Mouse (Mus musculus): Measurements from ENCODE around the gene Rnps1.
A peak's percentile ranks its signal among the peaks of the same experiment; 100 is the strongest.

Rnps1 gene

DNA sequence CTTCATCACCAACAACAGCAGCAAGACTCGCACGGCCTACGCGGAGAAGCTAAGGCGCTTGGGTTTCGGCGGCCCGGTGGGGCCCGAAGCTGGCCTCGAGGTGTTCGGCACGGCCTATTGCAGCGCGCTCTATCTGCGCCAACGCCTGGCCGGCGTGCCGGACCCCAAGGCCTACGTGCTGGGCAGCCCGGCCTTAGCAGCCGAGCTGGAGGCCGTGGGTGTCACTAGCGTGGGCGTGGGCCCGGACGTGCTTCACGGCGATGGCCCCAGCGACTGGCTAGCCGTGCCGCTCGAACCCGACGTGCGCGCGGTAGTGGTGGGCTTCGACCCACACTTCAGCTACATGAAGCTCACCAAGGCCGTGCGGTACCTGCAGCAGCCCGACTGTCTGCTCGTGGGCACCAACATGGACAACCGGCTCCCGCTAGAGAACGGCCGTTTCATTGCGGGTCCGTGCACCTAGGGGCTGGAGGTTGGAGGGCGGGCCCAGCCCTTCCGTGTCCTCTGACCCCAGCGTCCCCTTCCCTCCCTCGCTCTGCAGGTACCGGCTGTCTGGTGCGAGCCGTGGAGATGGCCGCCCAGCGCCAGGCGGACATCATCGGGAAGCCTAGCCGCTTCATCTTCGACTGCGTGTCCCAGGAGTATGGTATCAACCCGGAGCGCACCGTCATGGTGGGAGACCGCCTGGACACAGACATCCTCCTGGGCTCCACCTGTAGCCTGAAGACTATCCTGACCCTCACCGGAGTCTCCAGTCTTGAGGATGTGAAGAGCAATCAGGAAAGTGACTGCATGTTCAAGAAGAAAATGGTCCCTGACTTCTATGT, 56.5 kb downstream of the Rnps1 start:
- DNase-seq = peak; percentile 34

DNA sequence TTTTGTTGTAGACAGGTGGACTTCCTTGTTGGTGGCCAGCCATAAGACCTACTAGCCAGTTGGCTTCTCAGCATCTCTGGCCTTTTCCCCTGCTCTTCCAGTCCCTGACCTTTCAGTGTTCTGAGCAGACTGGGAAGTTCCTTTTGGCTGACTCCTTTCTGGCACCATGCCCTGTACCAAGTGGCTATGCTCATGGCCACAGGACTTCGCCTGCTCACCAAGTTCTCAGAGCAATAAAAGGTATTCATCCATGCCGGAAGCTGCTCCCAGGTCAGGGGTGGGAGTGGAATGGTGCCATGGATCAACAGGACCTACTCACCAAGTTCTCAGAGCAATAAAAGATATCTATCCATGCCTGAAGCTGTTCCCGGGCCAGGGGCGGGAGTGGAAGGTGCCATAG, 58.1 kb downstream of the Rnps1 start:
- DNase-seq = no peak

DNA sequence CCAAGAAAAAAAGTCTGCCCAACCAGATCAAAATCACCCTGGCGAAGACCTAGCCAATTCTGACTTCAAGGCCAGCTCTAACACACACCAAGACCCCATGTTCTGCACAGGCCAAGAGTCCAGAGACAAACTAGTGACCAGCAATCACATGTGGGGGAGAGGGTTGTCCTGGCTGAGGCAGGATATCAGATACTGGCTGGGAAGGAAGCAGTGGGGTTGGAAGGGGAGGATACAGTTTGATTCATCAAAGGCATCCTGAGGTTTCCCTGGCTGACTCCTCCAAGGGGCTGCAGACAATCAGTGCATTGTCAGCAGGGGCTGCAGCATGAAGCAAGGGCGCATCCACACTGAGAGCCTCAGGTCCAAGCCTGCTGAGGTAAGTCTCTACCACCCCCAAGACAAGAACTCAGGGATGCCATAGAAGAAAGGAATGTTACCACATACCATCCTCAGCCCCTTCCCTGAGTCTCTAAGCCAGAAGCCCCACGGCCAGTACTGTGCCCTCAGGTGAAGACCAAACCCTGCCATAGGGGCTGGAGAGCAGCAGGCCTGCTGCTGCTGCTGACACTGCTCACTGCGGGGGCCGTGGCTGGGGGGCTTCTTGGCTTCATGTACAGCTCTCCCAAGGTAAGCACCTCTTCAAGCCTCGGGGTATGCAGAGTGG, 59.4 kb downstream of the Rnps1 start, which contains the start of gene Bricd5:
TSS of gene Bricd5 (plus strand) at position 273 of the 664 bp plus-strand sequence.
- DNase-seq = no peak

GRCm38 (mm10) chr17:24474557-24474956, 60.2 kb downstream of the Rnps1 start:
- DNase-seq = no peak
